Mouse (Mus musculus): ENCODE results near the gene Podxl2.

The Podxl2 gene

DNA sequence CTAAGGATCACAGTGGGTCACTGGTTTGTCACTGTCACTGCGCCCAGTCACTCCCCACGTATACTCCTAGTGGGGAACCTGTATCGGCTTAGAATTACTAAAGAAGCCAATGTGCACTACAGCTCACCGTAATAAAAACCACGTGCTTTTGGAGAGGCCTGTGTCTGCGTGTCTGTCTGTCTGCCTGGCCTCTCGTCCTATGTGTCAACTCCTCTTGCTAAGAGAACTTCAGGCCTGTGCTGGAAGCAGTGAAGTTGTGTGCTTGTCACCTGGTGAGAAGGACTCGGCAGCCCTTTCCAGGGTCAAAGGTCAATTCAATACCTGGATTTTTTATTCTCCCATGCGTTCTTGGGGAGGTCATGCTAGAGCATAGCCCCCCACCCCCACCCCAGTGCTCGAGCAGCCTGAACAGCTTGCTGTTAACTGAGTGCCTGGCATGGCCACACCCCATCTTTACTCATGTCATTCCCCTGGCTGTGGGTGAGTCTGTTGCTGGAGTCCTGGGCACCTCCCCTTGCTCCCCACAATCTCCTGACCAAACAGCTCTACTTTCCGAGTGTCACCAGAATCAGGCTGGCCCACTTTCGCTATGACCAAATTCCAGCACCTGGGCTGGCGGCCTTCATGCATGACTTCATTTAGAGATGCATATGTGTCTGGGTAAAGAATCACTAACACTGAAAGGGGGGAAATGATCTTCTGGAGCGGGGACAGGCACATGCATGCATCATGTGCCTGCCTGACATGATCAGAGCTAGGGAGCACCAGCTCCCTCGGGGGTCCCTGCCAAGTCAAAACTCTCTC is 46.4 kb downstream of the Podxl2 start:
- DNase-seq (ENCODE audit: low read depth, low spot score): no peak

DNA sequence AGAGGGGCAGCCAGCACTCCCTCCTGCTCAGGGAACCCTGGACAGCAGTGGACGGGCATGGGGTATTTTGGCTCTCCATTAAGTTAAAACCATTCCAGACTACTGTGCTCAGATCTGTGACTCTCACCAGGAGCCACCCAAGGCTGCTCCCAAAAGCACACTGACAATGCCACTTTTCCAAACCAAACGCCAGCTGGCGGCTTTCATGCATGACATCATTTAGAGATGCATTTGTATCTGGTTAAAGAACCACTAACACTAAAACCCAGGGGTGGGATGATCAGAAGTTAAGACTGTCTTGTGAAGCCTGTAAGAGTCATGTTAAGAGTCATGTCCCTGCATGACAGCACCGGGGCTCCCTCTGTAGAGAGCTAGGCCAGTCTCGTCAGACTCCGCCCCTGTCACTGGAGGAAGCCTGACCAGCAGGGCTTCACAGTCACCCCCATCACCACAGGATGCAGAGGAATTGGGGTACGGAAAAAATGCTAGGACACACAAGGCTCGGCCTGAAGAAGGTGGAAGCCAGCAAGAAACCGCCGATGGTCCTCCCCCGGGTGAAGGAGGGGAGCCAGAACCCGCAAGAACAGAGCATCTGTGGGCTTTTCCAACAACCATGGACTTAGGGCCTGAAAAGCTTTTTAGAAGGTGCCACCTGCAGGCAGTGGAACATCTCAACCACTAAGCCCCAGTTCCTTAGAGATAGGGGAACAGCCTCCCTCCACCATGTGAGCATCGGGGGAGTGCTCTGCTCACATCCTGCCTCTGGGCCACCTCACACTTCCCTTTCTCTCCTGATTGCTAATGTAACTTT is 47.2 kb downstream of the Podxl2 start:
- DNase-seq (ENCODE audit: low read depth, low spot score): no peak

DNA sequence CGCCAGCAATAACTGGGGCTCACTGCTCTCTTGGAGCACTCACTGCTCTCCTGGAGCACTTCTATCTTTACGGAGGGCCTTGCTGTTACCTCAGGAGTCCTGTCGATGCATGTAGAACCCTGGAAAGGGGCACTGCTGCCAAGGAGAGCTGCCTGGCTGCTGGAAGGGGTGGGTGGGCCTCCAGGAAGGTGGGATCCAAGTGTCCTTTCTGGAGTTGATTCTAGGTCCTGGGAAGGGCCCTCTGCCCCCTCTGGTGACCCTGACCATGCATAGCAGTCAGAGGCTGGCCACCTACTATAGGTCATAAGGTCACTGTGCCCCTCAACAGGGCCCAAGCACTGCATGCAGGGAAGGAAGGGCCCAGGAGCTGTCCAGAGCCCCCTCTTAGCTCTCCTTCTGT is 47.9 kb downstream of the Podxl2 start:
- DNase-seq (ENCODE audit: low read depth, low spot score): no peak

DNA sequence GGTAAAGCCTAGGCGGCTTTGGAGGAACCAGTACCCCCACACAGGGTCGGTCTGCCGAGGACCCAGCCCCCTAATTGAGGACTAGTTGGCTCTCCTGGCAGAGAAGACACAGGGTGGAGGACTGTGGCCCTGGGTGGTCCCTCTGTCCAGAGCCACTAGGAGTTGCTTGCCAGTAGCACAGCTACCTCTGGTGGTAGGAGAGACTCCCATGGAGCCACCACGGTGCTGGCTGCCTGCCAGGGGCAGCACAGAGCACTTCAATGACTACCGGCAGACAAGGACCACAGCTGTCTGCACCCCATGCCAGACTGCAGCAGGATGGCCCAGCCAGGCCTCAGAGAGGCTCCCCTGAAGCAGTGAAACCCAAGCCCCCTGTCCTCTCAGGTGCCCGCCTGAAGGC is 48.3 kb downstream of the Podxl2 start:
- DNase-seq (ENCODE audit: low read depth, low spot score): no peak

DNA sequence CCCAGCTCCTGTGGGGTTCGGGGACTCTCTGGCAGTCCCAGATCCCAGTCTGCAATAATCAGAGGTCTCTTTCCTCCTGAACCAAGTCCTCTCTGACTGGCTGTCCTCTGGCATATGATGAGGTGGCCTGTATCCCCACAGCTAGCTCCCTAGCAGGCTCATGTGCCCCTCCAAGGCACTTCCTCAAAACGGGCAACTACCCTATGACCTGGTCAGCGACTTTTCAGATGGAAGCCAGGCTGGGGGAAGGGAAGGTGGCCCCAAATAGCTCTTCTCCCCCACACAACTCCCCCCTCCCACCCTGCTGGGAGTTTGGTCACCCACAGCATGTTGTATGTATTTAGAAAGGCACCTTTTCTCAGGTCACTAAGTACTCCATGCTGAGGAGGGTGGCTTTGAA is 48.8 kb downstream of the Podxl2 start:
- no peak for DNase-seq (ENCODE audit: low read depth, low spot score)

DNA sequence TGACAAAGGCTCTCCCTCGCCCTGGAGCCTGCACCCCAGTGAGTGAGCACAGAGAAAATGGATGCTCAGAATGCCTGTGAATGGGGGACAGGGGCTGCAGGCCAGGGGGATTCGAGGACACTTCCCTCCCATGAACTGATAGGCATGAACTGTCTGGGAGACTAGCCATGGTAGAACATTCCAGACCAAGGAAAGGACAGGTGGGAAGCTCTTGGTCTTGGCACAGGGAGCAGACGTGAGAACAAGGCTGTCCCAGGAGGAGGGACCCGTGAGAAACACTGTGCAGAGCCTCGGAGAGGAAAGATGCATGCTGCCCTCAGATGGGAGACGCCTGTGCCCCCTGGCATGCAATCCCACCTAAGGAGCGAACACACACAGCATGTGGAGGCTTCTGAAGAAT is 50.7 kb downstream of the Podxl2 start:
- DNase-seq (ENCODE audit: low read depth, low spot score): no peak

DNA sequence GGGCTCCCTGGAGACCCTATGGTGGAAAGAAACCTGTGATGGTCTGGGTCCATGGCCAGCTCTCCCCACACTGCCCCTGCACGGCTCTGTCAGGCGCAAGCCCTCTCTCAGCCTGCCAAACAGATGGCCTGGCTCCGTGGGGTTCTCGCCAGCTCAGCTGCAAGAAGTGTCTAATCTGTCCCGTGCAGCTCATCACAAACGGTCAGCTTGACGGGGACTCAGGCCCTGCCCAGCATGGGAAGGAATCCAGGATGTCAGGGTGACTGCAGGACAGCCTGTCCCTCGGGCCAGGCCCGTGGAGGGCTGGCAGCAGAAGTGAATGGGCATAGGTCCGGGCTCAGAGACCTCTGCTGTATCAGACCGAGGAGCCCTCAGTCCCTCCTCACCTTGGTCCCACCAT is 52.9 kb downstream of the Podxl2 start:
- DNase-seq (ENCODE audit: low read depth, low spot score): no peak

DNA sequence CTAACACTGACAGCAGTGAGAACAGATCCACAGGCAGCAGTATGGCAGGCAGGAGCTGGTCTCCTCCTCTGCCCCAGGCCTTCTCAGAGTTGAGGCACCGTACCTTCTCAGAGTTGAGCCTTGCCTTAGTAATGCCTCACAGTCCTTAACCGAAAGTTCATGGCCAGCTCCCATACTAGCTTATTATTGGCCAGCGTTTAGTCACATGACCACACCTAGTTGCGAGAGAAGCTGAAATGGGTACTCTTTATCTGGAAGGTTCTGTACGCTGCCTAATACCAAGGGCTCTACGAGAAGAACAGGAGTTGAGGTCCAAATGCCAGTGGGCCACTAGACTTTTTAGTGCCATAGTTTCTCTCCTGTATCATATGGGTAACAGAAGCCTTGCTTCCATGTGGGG is 53.5 kb downstream of the Podxl2 start:
- DNase-seq (ENCODE audit: low read depth, low spot score): no peak

DNA sequence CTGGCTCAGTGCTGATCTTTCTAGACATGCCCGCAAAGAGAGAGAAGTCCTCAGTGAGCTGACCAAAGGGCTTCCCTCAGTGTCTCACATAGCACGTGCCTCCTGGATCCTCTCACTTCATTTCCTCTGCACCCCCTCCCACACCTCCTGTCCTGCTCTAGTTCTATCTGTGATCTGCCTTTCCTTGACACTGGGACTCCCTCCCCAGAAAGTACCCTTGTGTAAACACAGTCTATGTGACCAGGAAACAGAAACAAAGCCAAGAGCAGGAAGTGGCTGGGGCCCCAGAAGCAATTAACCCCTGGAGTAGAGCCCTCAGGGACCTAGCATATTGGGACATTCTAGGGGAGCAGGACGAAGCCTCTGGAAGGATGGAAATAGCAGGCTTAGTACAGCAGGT is 54.0 kb downstream of the Podxl2 start:
- DNase-seq (ENCODE audit: low read depth, low spot score): no peak

DNA sequence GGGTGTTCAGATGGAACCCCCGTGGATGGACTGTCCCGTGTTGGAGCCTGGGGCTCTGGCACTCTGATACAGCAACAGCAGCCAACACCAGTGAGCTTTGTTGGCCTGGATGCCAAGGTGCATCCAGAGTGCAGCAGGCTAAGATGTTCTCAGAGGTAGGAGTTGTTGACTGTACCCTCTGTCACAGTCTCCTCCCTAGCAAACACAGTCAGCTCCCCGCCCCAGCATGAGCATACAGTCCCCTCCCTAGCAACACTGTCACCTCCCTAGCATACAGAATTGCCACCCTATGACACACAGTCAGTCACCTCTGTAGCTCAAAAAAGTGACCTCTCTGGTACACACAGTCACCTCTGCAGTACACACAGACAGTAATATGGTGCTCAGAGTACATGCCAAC is 57.9 kb downstream of the Podxl2 start:
- DNase-seq (ENCODE audit: low read depth, low spot score): no peak

DNA sequence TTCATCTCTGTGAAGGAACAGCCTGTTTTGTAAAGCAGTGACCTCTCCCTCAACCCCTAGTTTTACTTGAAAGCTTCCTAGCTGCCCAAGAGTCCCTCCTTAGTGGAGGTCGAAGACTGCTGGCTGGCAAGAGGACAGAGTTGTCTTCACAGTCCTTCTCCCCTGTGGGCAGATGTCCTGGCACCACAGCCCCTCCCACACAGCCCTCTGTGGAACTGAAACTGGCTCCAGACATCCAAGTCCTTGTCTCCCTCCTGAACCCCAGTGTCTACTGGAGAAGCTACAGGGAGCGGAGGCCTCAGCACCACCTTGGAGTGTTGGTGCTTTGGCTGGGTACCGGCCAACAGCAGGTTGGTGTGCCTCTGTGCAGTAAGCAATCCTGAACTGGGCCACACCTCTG is 59.4 kb downstream of the Podxl2 start:
- DNase-seq (ENCODE audit: low read depth, low spot score): no peak

DNA sequence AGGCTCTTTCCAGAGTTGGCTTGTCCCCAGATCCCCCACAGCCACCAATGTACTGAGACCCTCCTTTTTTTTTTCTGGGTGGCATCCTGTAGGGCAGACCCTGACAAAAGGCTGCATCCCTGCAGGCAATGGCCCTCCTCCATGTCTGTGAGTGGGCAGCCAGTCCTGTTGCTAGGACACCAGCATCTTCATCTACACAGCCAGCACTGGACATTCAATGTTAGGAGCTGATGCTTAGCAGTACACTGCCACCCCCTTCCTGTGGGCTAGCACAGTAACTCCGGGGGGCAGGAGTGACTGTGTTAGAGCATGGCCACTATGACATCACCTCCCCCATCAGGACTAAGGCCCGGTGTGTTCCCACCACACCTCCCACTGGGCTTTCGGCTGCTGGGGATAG is 59.8 kb downstream of the Podxl2 start:
- DNase-seq (ENCODE audit: low read depth, low spot score): no peak

DNA sequence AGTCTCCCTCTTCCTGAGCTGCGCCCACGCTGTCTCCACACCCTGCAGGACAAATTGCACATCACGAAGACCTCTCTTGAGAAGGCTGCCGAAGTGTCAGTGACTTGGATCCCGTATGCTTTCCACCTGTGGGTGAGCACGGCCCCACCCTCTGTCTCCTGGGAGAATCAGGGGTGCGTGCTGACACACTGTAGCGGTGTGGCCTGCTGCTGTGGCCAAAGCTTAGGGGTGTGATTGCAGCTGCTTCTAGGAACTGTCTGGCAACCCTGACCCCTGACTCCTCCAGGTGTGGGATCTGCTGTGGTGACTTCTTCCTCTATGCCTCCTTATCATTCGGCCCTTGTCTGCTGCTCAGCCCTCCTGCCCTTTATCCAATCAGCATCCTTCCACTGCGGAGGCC is 61.0 kb downstream of the Podxl2 start:
- no peak for DNase-seq (ENCODE audit: low read depth, low spot score)

DNA sequence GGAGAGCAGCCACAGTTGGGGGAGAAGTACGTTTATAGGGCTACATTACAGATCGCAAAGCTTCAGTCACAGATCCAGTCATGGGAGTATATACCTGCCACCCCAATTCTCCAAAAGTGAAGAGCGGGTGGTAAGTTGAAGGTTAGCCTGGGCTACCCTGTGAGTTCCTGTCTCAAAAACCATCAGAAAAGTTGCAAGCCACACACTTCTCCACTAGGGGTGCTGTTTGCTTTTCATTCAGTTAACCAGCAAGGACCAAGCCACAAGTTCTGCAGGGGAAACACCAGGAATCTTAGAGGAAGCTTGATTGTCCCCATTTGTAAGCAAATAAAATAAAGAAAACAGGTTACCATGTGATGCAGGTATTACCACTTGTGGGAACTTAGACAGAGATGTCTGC is 62.0 kb downstream of the Podxl2 start:
- no peak for DNase-seq (ENCODE audit: low read depth, low spot score)

DNA sequence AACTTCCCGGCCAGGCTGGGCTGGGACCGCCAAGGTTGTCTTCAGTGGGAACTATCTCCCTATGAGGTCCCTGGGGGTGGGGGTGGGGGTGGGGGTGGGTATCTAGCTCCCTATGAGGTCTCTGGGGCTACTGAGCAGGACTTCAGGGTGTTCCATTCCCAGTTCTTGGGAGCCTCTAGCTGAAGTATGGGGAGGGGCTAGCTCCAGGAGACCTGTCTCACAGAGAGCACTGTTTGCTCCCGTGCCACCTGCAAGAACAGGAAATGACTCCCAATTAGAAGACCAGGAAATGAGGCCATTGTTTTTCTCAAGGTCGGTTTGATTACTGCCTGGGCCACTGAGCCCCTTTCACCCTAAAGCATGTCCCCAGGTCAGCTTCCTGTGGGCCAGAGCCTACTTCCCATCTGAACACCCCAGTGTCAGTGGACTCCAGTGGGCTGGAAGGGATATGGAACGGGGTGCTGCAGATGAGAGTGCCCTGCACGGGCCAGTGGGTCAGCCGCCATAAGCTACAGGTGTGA is 62.9 kb downstream of the Podxl2 start:
- no peak for DNase-seq (ENCODE audit: low read depth, low spot score)

DNA sequence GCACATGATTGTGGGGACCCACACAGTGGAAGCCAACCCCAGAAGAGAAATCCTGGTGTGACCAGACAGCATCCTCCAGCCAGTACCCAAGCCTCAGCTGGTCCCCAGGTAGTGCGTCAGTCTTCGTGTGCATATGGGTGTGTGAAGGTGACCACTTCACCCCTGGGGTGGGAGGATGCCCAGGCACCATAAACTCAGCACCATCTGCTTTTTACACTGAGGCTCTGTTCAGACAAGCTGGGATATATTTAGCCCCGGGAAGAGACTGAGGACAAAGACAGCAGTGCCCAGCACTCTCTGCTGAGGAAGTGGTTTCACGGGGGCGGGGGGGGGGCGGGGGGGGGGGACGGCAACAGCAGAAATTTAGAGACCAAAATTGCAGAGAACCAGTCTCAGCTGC is 63.4 kb downstream of the Podxl2 start:
- DNase-seq (ENCODE audit: low read depth, low spot score): no peak

DNA sequence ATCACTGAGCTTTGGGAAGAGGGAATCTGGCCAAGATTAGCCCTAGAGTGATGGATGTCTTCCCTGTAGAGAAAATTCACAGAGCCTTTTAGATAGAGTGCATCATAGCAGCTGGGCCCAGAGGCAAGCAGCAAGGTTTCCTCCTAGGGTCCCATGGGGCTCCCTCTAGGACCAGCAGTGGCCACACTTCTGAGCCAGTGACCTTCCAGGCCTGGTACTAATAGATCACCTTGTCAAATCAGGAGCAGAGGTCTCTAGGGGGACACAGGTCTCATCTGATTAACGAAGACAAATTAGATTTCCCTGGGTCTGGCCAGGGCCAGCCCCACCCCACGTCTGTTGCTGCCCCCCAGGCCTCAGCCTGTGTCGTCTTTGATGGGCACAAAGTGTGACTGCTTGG is 64.6 kb downstream of the Podxl2 start:
- DNase-seq (ENCODE audit: low read depth, low spot score): no peak

DNA sequence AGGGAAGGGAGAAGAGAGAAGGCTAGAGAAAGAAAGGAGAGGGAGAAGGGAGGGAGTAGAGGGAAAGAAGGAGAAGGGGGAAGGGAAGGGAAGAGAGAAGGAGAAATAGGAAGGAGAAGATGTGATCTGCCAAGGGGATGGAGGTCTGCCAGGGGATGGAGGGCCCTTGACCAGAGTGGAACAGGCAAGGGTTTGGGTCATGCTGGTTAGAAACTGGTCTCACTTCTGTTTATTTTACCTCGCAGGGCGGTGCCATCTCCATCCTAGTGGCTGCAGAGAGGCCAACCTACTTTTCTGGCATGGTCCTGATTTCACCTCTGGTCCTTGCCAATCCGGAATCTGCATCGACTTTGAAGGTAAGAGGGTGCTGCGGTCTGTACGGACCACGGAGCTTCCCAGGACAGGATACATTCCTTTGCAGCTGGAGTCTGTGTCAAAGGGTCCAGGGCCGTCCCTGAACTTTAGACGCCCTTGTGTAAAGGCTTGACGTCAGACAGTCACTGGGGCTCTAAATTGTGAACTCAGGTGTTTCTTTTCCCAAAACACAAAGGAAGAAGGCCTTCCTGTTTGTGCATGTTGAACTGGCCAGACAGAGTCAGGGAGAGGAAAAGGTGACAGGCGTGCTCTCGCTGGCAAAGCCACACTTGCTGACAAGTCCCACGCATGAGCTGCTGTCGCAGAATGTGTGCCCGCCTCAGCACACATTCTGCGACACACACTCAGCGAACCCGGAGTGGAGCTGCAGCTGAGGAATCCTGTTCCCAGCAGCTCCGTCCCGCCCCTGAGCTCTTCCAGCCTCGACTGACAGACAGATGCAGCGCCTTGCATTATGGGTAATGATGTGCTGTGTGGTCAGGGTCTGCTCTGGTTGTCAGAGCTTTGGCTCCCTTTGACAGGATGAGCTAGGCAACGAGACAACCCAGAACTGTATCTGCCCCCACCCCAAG is 65.5 kb downstream of the Podxl2 start:
- no peak for DNase-seq (ENCODE audit: low read depth, low spot score)

DNA sequence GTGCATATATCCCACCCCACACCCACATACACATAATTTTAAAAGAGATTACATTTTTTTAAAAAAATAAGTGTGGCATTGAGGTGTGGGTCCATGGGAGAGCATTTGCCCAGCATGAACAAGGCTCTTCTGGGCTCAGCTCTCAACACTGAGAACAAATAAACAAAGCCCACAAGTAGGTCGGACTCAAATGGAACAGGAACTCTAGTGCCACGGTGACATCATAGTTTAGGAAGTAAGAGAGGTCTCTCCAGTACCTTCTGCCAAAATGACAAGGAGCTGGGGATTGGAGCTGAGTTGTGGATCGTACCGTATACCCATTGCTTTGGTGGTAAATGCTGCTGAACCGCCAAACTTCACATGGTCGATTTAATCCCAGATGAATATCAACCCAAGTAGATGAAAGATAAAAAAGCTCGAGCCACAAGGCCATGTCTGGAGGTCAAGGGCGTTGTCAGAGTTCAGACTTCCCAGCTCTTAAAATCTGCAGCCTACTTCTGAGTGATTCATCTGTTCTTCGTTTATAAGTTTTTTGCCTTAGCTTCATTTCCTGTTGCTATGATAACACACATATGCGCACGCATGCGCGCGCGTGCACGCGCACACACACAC is 69.8 kb downstream of the Podxl2 start:
- no peak for DNase-seq (ENCODE audit: low read depth, low spot score)

DNA sequence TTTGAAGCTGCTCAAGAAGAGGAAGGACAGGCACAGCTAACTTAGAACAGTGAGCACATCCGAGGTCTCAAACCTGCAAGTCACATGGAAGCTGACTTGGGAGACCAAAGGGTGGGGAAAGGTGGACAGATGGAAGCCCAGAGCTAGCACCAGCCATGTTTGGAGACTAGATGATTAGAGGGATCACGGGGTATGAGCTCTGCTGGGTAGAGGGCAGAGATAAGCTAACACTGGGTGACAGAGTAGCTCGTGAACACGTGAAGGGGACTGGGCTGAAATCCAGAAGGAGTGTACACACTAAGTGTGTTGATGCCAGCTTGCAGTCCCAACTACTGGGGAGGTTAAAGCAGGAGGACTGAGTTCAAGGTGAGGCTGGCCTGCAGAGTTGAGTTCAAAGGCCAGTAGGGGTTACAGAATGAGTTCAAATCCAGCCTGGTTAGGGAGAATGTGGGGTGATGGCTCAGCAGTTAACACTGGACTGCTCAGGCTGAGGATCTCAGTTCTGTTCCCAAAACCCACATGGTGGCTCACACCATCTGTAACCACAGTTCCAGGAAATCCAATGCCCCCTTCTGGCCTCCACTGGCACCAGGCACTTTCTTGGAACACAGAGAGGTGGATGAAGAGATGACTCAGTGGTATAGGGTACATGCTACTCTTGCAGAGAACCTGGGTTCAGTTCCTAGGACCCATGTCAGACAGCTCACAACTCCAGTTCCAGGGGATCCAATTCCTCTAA is 70.7 kb downstream of the Podxl2 start:
- no peak for DNase-seq (ENCODE audit: low read depth, low spot score)

DNA sequence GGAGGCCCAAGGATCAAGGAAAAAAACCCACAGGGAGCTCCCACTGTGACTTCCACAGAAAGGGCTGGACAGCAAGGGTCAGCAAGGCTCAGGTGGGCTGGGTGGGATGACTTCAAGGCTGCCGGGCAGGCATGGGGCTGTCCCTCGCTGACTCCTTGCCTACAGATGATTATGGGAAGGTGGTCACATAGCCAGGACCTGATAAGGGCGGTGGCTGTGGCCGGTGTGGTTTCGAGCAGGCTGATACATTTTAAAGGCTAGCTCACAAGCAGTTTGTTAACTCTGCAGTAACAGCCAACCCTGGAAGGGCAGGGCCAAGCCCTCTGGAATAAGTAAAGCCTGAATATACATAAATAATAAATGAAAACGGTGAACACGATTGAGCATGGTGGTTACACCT is 71.8 kb downstream of the Podxl2 start:
- DNase-seq (ENCODE audit: low read depth, low spot score): no peak

Measured in brain, embryonic 18.5 days (tissue).